Mouse (Mus musculus): Measurements from ENCODE around the gene Edn2.

Gene Edn2

GRCm38 (mm10) chr4:120161166-120161949, at the start of gene Edn2:
TSS of gene Edn2 (plus strand) at chr4:120161206.
- peak; percentile 84 for DNase-seq

- DNase-seq: no peak
These were observed 45.5 kb upstream of the Edn2 start for GRCm38 (mm10) chr4:120115516-120115915.

- no peak for DNase-seq
These were observed 44.7 kb upstream of the Edn2 start for GRCm38 (mm10) chr4:120116312-120116711.

GRCm38 (mm10) chr4:120120276-120120675, 40.7 kb upstream of the Edn2 start:
- DNase-seq: peak; percentile 72

- no peak for DNase-seq
These were observed 36.4 kb upstream of the Edn2 start for GRCm38 (mm10) chr4:120124656-120125055.

- DNase-seq: no peak
These were observed 35.0 kb upstream of the Edn2 start for GRCm38 (mm10) chr4:120126047-120126446.

GRCm38 (mm10) chr4:120127333-120127732, 33.7 kb upstream of the Edn2 start:
- no peak for DNase-seq

- DNase-seq: peak; percentile 65
These were observed 33.0 kb upstream of the Edn2 start for GRCm38 (mm10) chr4:120128033-120128432.

GRCm38 (mm10) chr4:120129233-120129885, 31.6 kb upstream of the Edn2 start:
- DNase-seq: peak; percentile 69

- no peak for DNase-seq
These were observed 30.1 kb upstream of the Edn2 start for GRCm38 (mm10) chr4:120130926-120131325.

GRCm38 (mm10) chr4:120131441-120132220, 29.4 kb upstream of the Edn2 start:
- DNase-seq: peak; percentile 95

GRCm38 (mm10) chr4:120134223-120134622, 26.8 kb upstream of the Edn2 start:
- no peak for DNase-seq

GRCm38 (mm10) chr4:120141810-120142209, 19.2 kb upstream of the Edn2 start:
- no peak for DNase-seq

- no peak for DNase-seq
These were observed 18.1 kb upstream of the Edn2 start for GRCm38 (mm10) chr4:120142905-120143304.

GRCm38 (mm10) chr4:120144343-120144742, 16.7 kb upstream of the Edn2 start:
- no peak for DNase-seq

GRCm38 (mm10) chr4:120145931-120146330, 15.1 kb upstream of the Edn2 start:
- DNase-seq: peak; percentile 52

GRCm38 (mm10) chr4:120148291-120149141, 12.5 kb upstream of the Edn2 start:
- DNase-seq: peak; percentile 91

GRCm38 (mm10) chr4:120149142-120149524, 11.9 kb upstream of the Edn2 start:
- no peak for DNase-seq

- DNase-seq: no peak
These were observed 10.6 kb upstream of the Edn2 start for GRCm38 (mm10) chr4:120150345-120150920.

- DNase-seq: no peak
These were observed 9.1 kb upstream of the Edn2 start for GRCm38 (mm10) chr4:120151906-120152305.

GRCm38 (mm10) chr4:120152648-120153047, 8.4 kb upstream of the Edn2 start:
- DNase-seq: no peak

GRCm38 (mm10) chr4:120153736-120154135, 7.3 kb upstream of the Edn2 start:
- DNase-seq: no peak
